Mouse (Mus musculus) midbrain, embryonic 11.5 days (tissue): ENCODE measurements around the gene Apoe. TPM values are rescaled to one million over a fixed set of nuclear protein-coding genes. Genes with fewer than 3 reads are reported as not detected.

ENCODE experiments used
- polyA plus RNA-seq: library from polyadenylated mRNA; unstranded; fragments of >200 nt; fragmentation: Nextera tagmentation; extraction: Ambion mirVana; gene quantifications from 2 replicates; pipeline ENCODE4 v1.2.1, GENCODE M21; 2014

The Apoe gene
- polyA plus RNA-seq, 1 experiment from 2014 or later, result 180 TPM

Other genes with a start within 250 kb of the Apoe start
- 8.9 and 10.7 TPM in 2 replicates for gene Mark4, start 240.4 kb downstream of the Apoe start, polyA plus RNA-seq
- 0.77 and 1.1 TPM in 2 replicates for gene Exoc3l2, start 235.9 kb downstream of the Apoe start, polyA plus RNA-seq
- 2.6 TPM in 2 replicates for gene Bloc1s3, start 190.8 kb downstream of the Apoe start, polyA plus RNA-seq
- 41.5 and 51.6 TPM in 2 replicates for gene Trappc6a, start 190.8 kb downstream of the Apoe start, polyA plus RNA-seq
- gene Nkpd1, start 181.3 kb downstream of the Apoe start, polyA plus RNA-seq, result not detected in 2 replicates
- gene Ppp1r37, start 136.1 kb downstream of the Apoe start, polyA plus RNA-seq, result 2.8 and 3.0 TPM in 2 replicates
- gene Zfp296, start 121.9 kb downstream of the Apoe start, polyA plus RNA-seq, result 0.10 and 0.20 TPM in 2 replicates
- gene Gemin7, start 121.6 kb downstream of the Apoe start, polyA plus RNA-seq, result 152 and 161 TPM in 2 replicates
- gene Clasrp, start 94.7 kb downstream of the Apoe start, polyA plus RNA-seq, result 44.6 and 46.1 TPM in 2 replicates
- gene Relb, start 69.8 kb downstream of the Apoe start, polyA plus RNA-seq, result 3.7 and 4.3 TPM in 2 replicates
- gene Clptm1, start 34.2 kb downstream of the Apoe start, polyA plus RNA-seq, result 89.7 and 94.1 TPM in 2 replicates
- gene Apoc2, start 21.2 kb downstream of the Apoe start, polyA plus RNA-seq, result not detected in 2 replicates
- not detected in 2 replicates for gene Gm44805, start 17.8 kb downstream of the Apoe start, polyA plus RNA-seq
- gene Apoc4, start 17.7 kb downstream of the Apoe start, polyA plus RNA-seq, result not detected in 2 replicates
- gene Apoc1, start 6.5 kb downstream of the Apoe start, polyA plus RNA-seq, result 1.9 and 3.2 TPM in 2 replicates
- gene Tomm40, start 16.2 kb upstream of the Apoe start, polyA plus RNA-seq, result 113 and 138 TPM in 2 replicates
- gene Nectin2, start 51.3 kb upstream of the Apoe start, polyA plus RNA-seq, result 48.0 and 52.8 TPM in 2 replicates
- gene Bcam, start 71.8 kb upstream of the Apoe start, polyA plus RNA-seq, result 11.7 and 13.2 TPM in 2 replicates
- gene Cblc, start 97.6 kb upstream of the Apoe start, polyA plus RNA-seq, result not detected in 2 replicates
- 0.47 and 0.67 TPM in 2 replicates for gene Bcl3, start 123.6 kb upstream of the Apoe start, polyA plus RNA-seq
- gene Gm19345, start 152.8 kb upstream of the Apoe start, polyA plus RNA-seq, result 0.22 TPM in 1 of 2 replicates, not detected in the other
- not detected in 2 replicates for gene Ceacam16, start 162.1 kb upstream of the Apoe start, polyA plus RNA-seq
- gene Ceacam19, start 188.8 kb upstream of the Apoe start, polyA plus RNA-seq, result not detected in 2 replicates
- 2.8 and 3.0 TPM in 2 replicates for gene Pvr, start 222.0 kb upstream of the Apoe start, polyA plus RNA-seq